Mouse (Mus musculus): ENCODE data around the gene Gli1. TPM values are rescaled to one million over a fixed set of nuclear protein-coding genes. Genes with fewer than 3 reads are reported as not detected.
A peak's percentile ranks its signal among the peaks of the same experiment; 100 is the strongest.
"Not testable (repeated sequence)": the region's sequence is repeated elsewhere in the genome, so short reads cannot be mapped to it uniquely, and the experiment has no call there.

Gene Gli1
- polyA plus RNA-seq, 1 experiment from 2014 or later: 0.55 TPM

GRCm38 (mm10) chr10:127310523-127311475, 31.0 kb downstream of the Gli1 start:
- Histone ChIP-seq H3K4me3 (ENCODE audit: low read depth, low read length) (peak overlapping the region; percentile 65), H3K27ac (ENCODE audit: low read depth, low read length) (peak overlapping the region; percentile 58; the same call in 1 of the 2 replicates), H3K36me3 (ENCODE audit: control insufficient read depth, insufficient read depth, low read length) (peaks cover 34% of the 10 kb centered on the region), H3K27me3 (replicated peaks; ENCODE audit: control insufficient read depth, insufficient read depth, low read length) (no peaks in the 10 kb centered on the region), H3K4me1 (ENCODE audit: control insufficient read depth, insufficient read depth, low read length) (peaks cover 5% of the 10 kb centered on the region; the same call in 1 of the 2 replicates), H3K4me2 (ENCODE audit: low read length) (peak overlapping the region; percentile 84), H3K9ac (ENCODE audit: low read length) (peak overlapping the region; percentile 80), H3K9me3 (replicated peaks; ENCODE audit: control insufficient read depth, low read length) (no peaks in the 10 kb centered on the region)
- 37% methylated on average over 23 of the region's 23 CpGs for WGBS
- no peak for DNase-seq (ENCODE audit: low spot score)
- peak; percentile 33; the same call in 1 of the 2 replicates for ATAC-seq

GRCm38 (mm10) chr10:127309167-127309566, 32.6 kb downstream of the Gli1 start:
- H3K9ac ChIP-seq (ENCODE audit: low read length); H3K4me2 ChIP-seq (ENCODE audit: low read length); ATAC-seq; H3K27ac ChIP-seq (ENCODE audit: low read depth, low read length); H3K4me3 ChIP-seq (ENCODE audit: low read depth, low read length); H3K9me3 ChIP-seq (replicated peaks; ENCODE audit: control insufficient read depth, low read length); H3K27me3 ChIP-seq (replicated peaks; ENCODE audit: control insufficient read depth, insufficient read depth, low read length); DNase-seq (ENCODE audit: low spot score); H3K4me1 ChIP-seq (ENCODE audit: control insufficient read depth, insufficient read depth, low read length): not testable (repeated sequence)
- WGBS: 88% methylated on average over 3 of the region's 3 CpGs
- H3K36me3 ChIP-seq (ENCODE audit: control insufficient read depth, insufficient read depth, low read length): peaks cover 50% of the 10 kb centered on the region

GRCm38 (mm10) chr10:127303136-127303535, 38.6 kb downstream of the Gli1 start:
- no peak for ATAC-seq
- H3K36me3 ChIP-seq (ENCODE audit: control insufficient read depth, insufficient read depth, low read length): peaks cover 99% of the 10 kb centered on the region
- H3K4me2 ChIP-seq (ENCODE audit: low read length): no peak overlapping the region
- H3K9ac ChIP-seq (ENCODE audit: low read length): no peak overlapping the region
- 93% methylated on average over 11 of the region's 11 CpGs for WGBS
- H3K27me3 ChIP-seq (replicated peaks; ENCODE audit: control insufficient read depth, insufficient read depth, low read length): no peaks in the 10 kb centered on the region
- H3K27ac ChIP-seq (ENCODE audit: low read depth, low read length): no peak overlapping the region
- H3K9me3 ChIP-seq (replicated peaks; ENCODE audit: control insufficient read depth, low read length): no peaks in the 10 kb centered on the region
- H3K4me1 ChIP-seq (ENCODE audit: control insufficient read depth, insufficient read depth, low read length): no peaks in the 10 kb centered on the region
- no peak for DNase-seq (ENCODE audit: low spot score)
- H3K4me3 ChIP-seq (ENCODE audit: low read depth, low read length): no peak overlapping the region

- Histone ChIP-seq H3K27me3 (replicated peaks; ENCODE audit: control insufficient read depth, insufficient read depth, low read length) (no peaks in the 10 kb centered on the region), H3K4me2 (ENCODE audit: low read length) (no peak overlapping the region), H3K4me3 (ENCODE audit: low read depth, low read length) (no peak overlapping the region), H3K27ac (ENCODE audit: low read depth, low read length) (no peak overlapping the region), H3K4me1 (ENCODE audit: control insufficient read depth, insufficient read depth, low read length) (no peaks in the 10 kb centered on the region), H3K9ac (ENCODE audit: low read length) (no peak overlapping the region), H3K9me3 (replicated peaks; ENCODE audit: control insufficient read depth, low read length) (no peaks in the 10 kb centered on the region), H3K36me3 (ENCODE audit: control insufficient read depth, insufficient read depth, low read length) (peaks cover 99% of the 10 kb centered on the region)
- ATAC-seq (no peak), DNase-seq (ENCODE audit: low spot score) (no peak)
- WGBS: 96% methylated on average over 6 of the region's 6 CpGs
These were observed 41.4 kb downstream of the Gli1 start for GRCm38 (mm10) chr10:127300361-127300760.

- DNase-seq (ENCODE audit: low spot score) (no peak), ATAC-seq (no peak)
- 92% methylated on average over 16 of the region's 16 CpGs for WGBS
- Histone ChIP-seq H3K27me3 (replicated peaks; ENCODE audit: control insufficient read depth, insufficient read depth, low read length) (no peaks in the 10 kb centered on the region), H3K27ac (ENCODE audit: low read depth, low read length) (0 out of 2 replicates have a peak overlapping the region, but pooled peaks have one; percentile 6), H3K9me3 (replicated peaks; ENCODE audit: control insufficient read depth, low read length) (no peaks in the 10 kb centered on the region), H3K9ac (ENCODE audit: low read length) (no peak overlapping the region), H3K4me3 (ENCODE audit: low read depth, low read length) (no peak overlapping the region), H3K36me3 (ENCODE audit: control insufficient read depth, insufficient read depth, low read length) (peaks cover 94% of the 10 kb centered on the region), H3K4me1 (ENCODE audit: control insufficient read depth, insufficient read depth, low read length) (no peaks in the 10 kb centered on the region; the same call in 1 of the 2 replicates), H3K4me2 (ENCODE audit: low read length) (no peak overlapping the region)
These were observed 44.5 kb downstream of the Gli1 start for GRCm38 (mm10) chr10:127297015-127297871.

GRCm38 (mm10) chr10:127295986-127296794, 45.6 kb downstream of the Gli1 start:
- Histone ChIP-seq H3K9me3 (replicated peaks; ENCODE audit: control insufficient read depth, low read length) (no peaks in the 10 kb centered on the region), H3K27me3 (replicated peaks; ENCODE audit: control insufficient read depth, insufficient read depth, low read length) (no peaks in the 10 kb centered on the region), H3K4me2 (ENCODE audit: low read length) (no peak overlapping the region), H3K4me1 (ENCODE audit: control insufficient read depth, insufficient read depth, low read length) (peaks cover 9% of the 10 kb centered on the region), H3K9ac (ENCODE audit: low read length) (no peak overlapping the region), H3K4me3 (ENCODE audit: low read depth, low read length) (no peak overlapping the region), H3K36me3 (ENCODE audit: control insufficient read depth, insufficient read depth, low read length) (peaks cover 84% of the 10 kb centered on the region), H3K27ac (ENCODE audit: low read depth, low read length) (no peak overlapping the region)
- no peak for ATAC-seq
- DNase-seq (ENCODE audit: low spot score): no peak
- WGBS: 94% methylated on average over 24 of the region's 24 CpGs

- peaks cover 73% of the 10 kb centered on the region for H3K36me3 ChIP-seq (ENCODE audit: control insufficient read depth, insufficient read depth, low read length)
- WGBS: 96% methylated on average over 10 of the region's 10 CpGs
These were observed 46.8 kb downstream of the Gli1 start for GRCm38 (mm10) chr10:127294895-127295510.

GRCm38 (mm10) chr10:127293590-127294113, 48.1 kb downstream of the Gli1 start:
- peaks cover 9% of the 10 kb centered on the region for H3K4me1 ChIP-seq (ENCODE audit: control insufficient read depth, insufficient read depth, low read length)
- no peak overlapping the region for H3K9ac ChIP-seq (ENCODE audit: low read length)
- ATAC-seq (no peak), DNase-seq (ENCODE audit: low spot score) (no peak)
- WGBS: 90% methylated on average over 3 of the region's 3 CpGs
- H3K27ac ChIP-seq (ENCODE audit: low read depth, low read length): no peak overlapping the region
- H3K27me3 ChIP-seq (replicated peaks; ENCODE audit: control insufficient read depth, insufficient read depth, low read length): no peaks in the 10 kb centered on the region
- peaks cover 59% of the 10 kb centered on the region for H3K36me3 ChIP-seq (ENCODE audit: control insufficient read depth, insufficient read depth, low read length)
- no peaks in the 10 kb centered on the region for H3K9me3 ChIP-seq (replicated peaks; ENCODE audit: control insufficient read depth, low read length)
- H3K4me3 ChIP-seq (ENCODE audit: low read depth, low read length): no peak overlapping the region
- no peak overlapping the region for H3K4me2 ChIP-seq (ENCODE audit: low read length)

More at GRCm38 (mm10) chr10:127294895-127295510, 46.8 kb downstream of the Gli1 start:
- Histone ChIP-seq H3K9ac (ENCODE audit: low read length) (no peak overlapping the region), H3K4me1 (ENCODE audit: control insufficient read depth, insufficient read depth, low read length) (peaks cover 9% of the 10 kb centered on the region), H3K27ac (ENCODE audit: low read depth, low read length) (no peak overlapping the region), H3K4me3 (ENCODE audit: low read depth, low read length) (no peak overlapping the region), H3K4me2 (ENCODE audit: low read length) (no peak overlapping the region), H3K27me3 (replicated peaks; ENCODE audit: control insufficient read depth, insufficient read depth, low read length) (no peaks in the 10 kb centered on the region), H3K9me3 (replicated peaks; ENCODE audit: control insufficient read depth, low read length) (no peaks in the 10 kb centered on the region)
- DNase-seq (ENCODE audit: low spot score) (no peak), ATAC-seq (no peak)
